Mouse (Mus musculus) midbrain, postnatal 0 days (tissue): ENCODE results near the gene Tmem161b. TPM values are rescaled to one million over a fixed set of nuclear protein-coding genes. Genes with fewer than 3 reads are reported as not detected.
"Not testable (repeated sequence)": the region's sequence is repeated elsewhere in the genome, so short reads cannot be mapped to it uniquely, and the experiment has no call there.

Experiments used
- ATAC-seq: fragments of 200-750 bp; cut with Nextera tagmentation; 2 replicates; pipeline ENCODE4 v1.8.0; 2017; ENCODE audit warnings: moderate number of reproducible peaks, mild to moderate bottlenecking, moderate TSS enrichment, moderate library complexity; ENCODE audit not compliant: low FRiP score
- DNase-seq: peaks from one replicate; pipeline ENCODE4 v3.0.0-alpha.2; 2015; ENCODE audit warnings: low spot score
- H3K27ac ChIP-seq: fragments of 300-500 bp; sonication (generic); 2 replicates; pipeline ENCODE4 v1.5.1; 2014; ENCODE audit warnings: low read depth, mild to moderate bottlenecking, low read length, mixed read lengths
- H3K27me3 ChIP-seq: fragments of 300-500 bp; sonication (generic); 2 replicates; pipeline ENCODE4 v1.6.1; 2014; ENCODE audit warnings: low read length, control low read depth, mixed read lengths; ENCODE audit not compliant: insufficient read depth
- H3K36me3 ChIP-seq: fragments of 300-500 bp; sonication (generic); 2 replicates; pipeline ENCODE4 v1.6.1; 2014; ENCODE audit warnings: low read length, control low read depth, mixed read lengths; ENCODE audit not compliant: insufficient read depth
- H3K4me1 ChIP-seq: fragments of 300-500 bp; sonication (generic); 2 replicates; pipeline ENCODE4 v1.6.1; 2014; ENCODE audit warnings: mild to moderate bottlenecking, control low read depth, antibody characterized with exemption, low read length, mixed read lengths; ENCODE audit not compliant: insufficient read depth
- H3K4me2 ChIP-seq: fragments of 300-500 bp; sonication (generic); 2 replicates; pipeline ENCODE4 v1.6.1; 2014; ENCODE audit warnings: low read depth, mild to moderate bottlenecking, low read length, mixed read lengths; ENCODE audit not compliant: poor library complexity, severe bottlenecking
- H3K4me3 ChIP-seq: fragments of 300-500 bp; sonication (generic); 2 replicates; pipeline ENCODE4 v1.5.1; 2014; ENCODE audit warnings: low read depth, mild to moderate bottlenecking, low read length, moderate library complexity
- H3K9ac ChIP-seq: fragments of 300-500 bp; sonication (generic); replicated peaks from 2 replicates; pipeline ENCODE4 v1.6.1; 2014; ENCODE audit warnings: mild to moderate bottlenecking, low read length, moderate library complexity, mixed read lengths; ENCODE audit not compliant: poor library complexity, severe bottlenecking
- H3K9me3 ChIP-seq: fragments of 300-500 bp; sonication (generic); 2 replicates; pipeline ENCODE4 v1.6.1; 2016; ENCODE audit warnings: low read length, control low read depth
- CTCF ChIP-seq: IDR thresholded peaks from 2 replicates; pipeline ENCODE4 v1.5.1; 2016; ENCODE audit warnings: antibody characterized with exemption, mild to moderate bottlenecking
- WGBS: fragments of 180-500 bp; shearing (Covaris S2); extraction: QIAGEN DNeasy Blood & Tissue Kit; methylation state at CpG from one replicate; pipeline ENCODE4 v1.1.7; 2014; 5-methylcytosine and 5-hydroxymethylcytosine counted together
- polyA plus RNA-seq: library from polyadenylated mRNA; unstranded; fragments of >200 nt; fragmentation: Nextera tagmentation; extraction: Ambion mirVana; gene quantifications from 2 replicates; pipeline ENCODE4 v1.2.1, GENCODE M21; 2015
- total RNA-seq: library from RNA; depleted of rRNA; stranded (reverse); fragments of >200 nt; gene quantifications from 2 replicates; pipeline ENCODE4 v1.2.3, GENCODE M21; 2014

Gene Tmem161b
- total and polyA plus RNA-seq, 2 experiments from 2014 or later = 26.9 to 35.7 TPM

DNA sequence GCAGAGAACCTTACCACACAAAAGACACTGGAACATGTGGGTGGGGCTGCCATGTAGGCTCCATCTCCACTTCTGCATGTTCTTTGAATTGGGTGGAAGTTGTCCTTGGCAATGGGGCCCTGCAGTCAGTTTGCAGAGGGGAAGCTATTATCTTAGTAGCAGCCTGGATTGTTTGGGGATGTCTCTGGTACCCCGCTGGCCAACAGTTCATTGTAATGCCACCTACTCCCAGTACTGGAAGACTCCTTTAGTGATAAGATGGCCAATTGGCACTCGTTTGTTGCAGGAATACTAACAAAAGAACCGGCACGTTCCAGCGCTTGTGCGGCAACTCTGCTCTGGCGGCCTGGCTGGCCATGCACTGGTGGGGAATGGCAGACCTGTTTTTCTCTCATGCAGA, 14.7 kb downstream of the Tmem161b start:
- Histone ChIP-seq H3K4me2 (no peak overlapping the region), H3K27me3 (no peaks in the 10 kb centered on the region), H3K27ac (no peak overlapping the region), H3K4me1 (no peaks in the 10 kb centered on the region), H3K4me3 (no peak overlapping the region), H3K9me3 (0 out of 2 replicates have a peak, but pooled peaks cover 3% of the 10 kb centered on the region), H3K36me3 (no peaks in the 10 kb centered on the region), H3K9ac (no peak overlapping the region)
- 91% methylated on average over 7 of the region's 7 CpGs for WGBS
- TF ChIP-seq CTCF = no peak
- ATAC-seq (no peak), DNase-seq (no peak)

DNA sequence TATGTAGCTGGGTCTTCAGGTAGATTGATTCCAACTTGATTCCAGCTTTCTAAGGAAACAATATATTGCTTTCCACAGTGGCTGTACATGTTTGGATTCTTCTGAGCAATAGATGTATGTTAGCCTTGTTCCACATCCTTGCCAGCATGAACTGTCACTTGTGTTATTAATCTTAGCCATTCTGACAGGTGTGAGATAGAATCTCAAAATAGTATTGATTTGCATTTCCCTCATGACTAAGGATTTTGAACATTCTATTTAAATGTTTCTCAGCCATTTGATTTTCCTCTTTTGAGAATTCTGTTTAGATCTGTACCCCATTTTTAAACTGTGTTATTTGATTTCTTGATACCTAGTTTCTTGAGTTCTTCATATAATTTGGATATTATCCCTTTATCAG, 16.1 kb downstream of the Tmem161b start:
- H3K4me1 ChIP-seq = no peaks in the 10 kb centered on the region
- H3K27ac ChIP-seq = no peak overlapping the region
- H3K4me3 ChIP-seq = no peak overlapping the region
- TF ChIP-seq CTCF = no peak
- no peak overlapping the region for H3K4me2 ChIP-seq
- no peaks in the 10 kb centered on the region for H3K36me3 ChIP-seq
- no peak for DNase-seq
- no peak overlapping the region for H3K9ac ChIP-seq
- 0 out of 2 replicates have a peak, but pooled peaks cover 3% of the 10 kb centered on the region for H3K9me3 ChIP-seq
- H3K27me3 ChIP-seq = no peaks in the 10 kb centered on the region
- ATAC-seq = no peak

DNA sequence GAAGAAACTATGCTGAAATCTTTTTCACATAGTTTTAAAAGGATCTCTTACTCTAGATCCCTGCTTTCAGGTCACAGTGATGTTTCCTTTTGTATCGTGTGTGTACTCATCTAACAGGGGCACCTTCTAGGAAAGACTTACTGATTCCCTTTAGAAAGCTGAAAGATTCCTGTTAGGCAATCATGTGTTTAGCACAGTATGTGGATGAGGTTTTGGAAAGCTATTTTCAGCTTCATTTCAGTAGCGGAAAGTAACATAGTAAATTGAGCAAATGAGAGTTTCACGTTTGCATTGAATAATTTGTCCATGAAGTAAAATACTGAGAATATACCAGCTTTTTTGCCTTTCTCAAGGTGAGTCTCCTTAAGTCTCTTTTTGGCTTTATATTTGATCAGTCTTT, 26.0 kb downstream of the Tmem161b start:
- no peak overlapping the region for H3K4me3 ChIP-seq
- no peak overlapping the region for H3K27ac ChIP-seq
- no peaks in the 10 kb centered on the region for H3K4me1 ChIP-seq
- no peak for ATAC-seq
- TF ChIP-seq CTCF = no peak
- H3K9ac ChIP-seq = no peak overlapping the region
- no peaks in the 10 kb centered on the region for H3K27me3 ChIP-seq
- no peak overlapping the region for H3K4me2 ChIP-seq
- H3K36me3 ChIP-seq = no peaks in the 10 kb centered on the region
- WGBS = 80% methylated on average over 3 of the region's 3 CpGs
- DNase-seq = no peak
- no peaks in the 10 kb centered on the region for H3K9me3 ChIP-seq

DNA sequence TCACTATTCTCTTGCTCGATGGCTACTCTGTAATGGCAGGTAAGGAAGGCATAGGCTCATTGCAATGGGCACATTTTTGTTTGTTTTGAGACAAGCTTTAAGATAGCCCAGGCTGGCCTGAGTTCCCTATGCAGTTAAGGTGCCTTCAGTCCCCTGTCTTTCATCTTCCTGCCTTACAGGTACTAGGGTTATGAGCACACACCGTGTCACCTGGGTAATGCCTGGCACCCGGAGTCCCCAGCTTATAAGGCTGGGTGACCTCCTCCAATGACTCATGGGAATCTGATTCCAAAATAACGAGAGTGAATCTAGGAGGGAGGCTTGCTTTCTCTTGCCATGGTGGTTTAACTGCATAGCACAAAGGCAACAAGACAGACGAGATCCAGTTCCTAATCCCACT, 29.2 kb downstream of the Tmem161b start:
- no peak for DNase-seq
- no peak overlapping the region for H3K4me2 ChIP-seq
- no peak overlapping the region for H3K9ac ChIP-seq
- no peaks in the 10 kb centered on the region for H3K4me1 ChIP-seq
- H3K9me3 ChIP-seq = no peaks in the 10 kb centered on the region
- no peak overlapping the region for H3K4me3 ChIP-seq
- H3K27me3 ChIP-seq = no peaks in the 10 kb centered on the region
- no peaks in the 10 kb centered on the region for H3K36me3 ChIP-seq
- 65% methylated on average over 5 of the region's 5 CpGs for WGBS
- H3K27ac ChIP-seq = no peak overlapping the region
- TF ChIP-seq CTCF = no peak
- ATAC-seq = no peak

DNA sequence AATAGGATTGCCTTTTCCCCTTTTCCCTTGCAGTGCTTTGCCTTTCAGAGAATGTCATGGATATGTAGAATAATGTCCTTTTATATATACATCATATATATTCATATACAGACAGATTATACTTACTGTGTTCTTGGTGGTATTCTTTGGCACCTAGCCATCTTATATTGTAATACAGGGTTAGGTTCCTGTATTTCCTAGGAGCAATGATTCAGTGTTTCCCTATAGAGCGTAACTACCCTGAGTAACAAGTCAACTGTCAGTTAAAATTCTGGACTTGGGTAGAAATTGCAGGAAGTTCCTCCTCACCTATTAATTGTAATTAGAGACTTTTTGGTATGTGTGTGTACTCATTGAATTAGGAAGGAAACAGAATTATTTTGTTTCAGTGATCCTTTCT, 33.0 kb downstream of the Tmem161b start:
- no peak overlapping the region for H3K27ac ChIP-seq
- ATAC-seq (no peak), DNase-seq (no peak)
- H3K9me3 ChIP-seq = no peaks in the 10 kb centered on the region
- 98% methylated on average over 1 of the region's 1 CpGs for WGBS
- no peak for TF ChIP-seq CTCF
- no peaks in the 10 kb centered on the region for H3K36me3 ChIP-seq
- no peak overlapping the region for H3K4me2 ChIP-seq
- H3K9ac ChIP-seq = no peak overlapping the region
- no peaks in the 10 kb centered on the region for H3K27me3 ChIP-seq
- no peak overlapping the region for H3K4me3 ChIP-seq
- H3K4me1 ChIP-seq = no peaks in the 10 kb centered on the region

DNA sequence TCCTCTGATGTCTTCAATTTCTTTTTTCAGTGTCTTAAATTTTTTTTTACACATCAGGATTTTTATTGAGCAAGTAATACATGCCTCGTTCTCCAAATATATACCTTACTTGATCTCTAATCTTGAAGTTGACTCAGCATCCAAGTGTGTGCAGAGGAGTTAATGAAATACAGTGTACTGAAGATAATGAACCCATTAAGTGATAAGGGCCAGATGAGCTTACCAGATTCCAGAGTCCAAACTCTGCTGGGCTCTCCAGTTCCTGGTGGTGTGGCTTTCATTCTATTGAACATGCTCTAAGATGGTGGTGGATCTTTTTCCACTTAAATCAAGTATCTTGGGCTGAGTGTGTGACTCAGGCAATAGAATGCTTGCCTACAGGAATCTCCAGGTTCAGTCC, 42.3 kb downstream of the Tmem161b start:
- not testable (repeated sequence) for H3K27ac ChIP-seq, H3K4me1 ChIP-seq, H3K4me2 ChIP-seq, H3K36me3 ChIP-seq, ATAC-seq, DNase-seq, H3K9me3 ChIP-seq, H3K27me3 ChIP-seq, H3K4me3 ChIP-seq, H3K9ac ChIP-seq
- 98% methylated on average over 1 of the region's 1 CpGs for WGBS

DNA sequence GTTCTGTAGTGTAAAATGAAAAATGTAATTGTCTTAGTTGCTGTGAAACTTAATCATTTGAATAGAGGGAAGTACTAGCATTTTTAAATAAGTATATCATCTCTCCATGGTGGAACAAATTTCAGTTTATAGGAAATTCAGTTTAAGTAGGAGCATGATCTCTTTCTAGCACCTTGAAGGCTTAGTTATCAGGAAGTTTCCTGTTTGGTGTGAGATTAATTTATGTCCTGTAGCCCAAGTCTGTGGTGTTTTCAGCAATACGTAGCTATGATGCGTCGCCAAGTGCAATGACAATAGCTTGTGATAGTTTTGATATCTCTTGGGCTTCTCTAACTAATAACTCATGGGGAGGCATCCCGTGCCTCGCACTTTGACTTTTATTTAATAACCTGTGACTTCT, 54.1 kb downstream of the Tmem161b start:
- H3K9ac ChIP-seq = no peak overlapping the region
- no peak for DNase-seq
- TF ChIP-seq CTCF = no peak
- H3K27ac ChIP-seq = no peak overlapping the region
- H3K4me1 ChIP-seq = no peaks in the 10 kb centered on the region
- H3K36me3 ChIP-seq = no peaks in the 10 kb centered on the region
- no peak for ATAC-seq
- no peaks in the 10 kb centered on the region for H3K27me3 ChIP-seq
- no peak overlapping the region for H3K4me2 ChIP-seq
- no peak overlapping the region for H3K4me3 ChIP-seq
- 98% methylated on average over 5 of the region's 5 CpGs for WGBS
- H3K9me3 ChIP-seq = no peaks in the 10 kb centered on the region
